Mouse (Mus musculus): ENCODE measurements around the gene Purb.
"Not testable (repeated sequence)": the region's sequence is repeated elsewhere in the genome, so short reads cannot be mapped to it uniquely, and the experiment has no call there.

Purb gene

DNA sequence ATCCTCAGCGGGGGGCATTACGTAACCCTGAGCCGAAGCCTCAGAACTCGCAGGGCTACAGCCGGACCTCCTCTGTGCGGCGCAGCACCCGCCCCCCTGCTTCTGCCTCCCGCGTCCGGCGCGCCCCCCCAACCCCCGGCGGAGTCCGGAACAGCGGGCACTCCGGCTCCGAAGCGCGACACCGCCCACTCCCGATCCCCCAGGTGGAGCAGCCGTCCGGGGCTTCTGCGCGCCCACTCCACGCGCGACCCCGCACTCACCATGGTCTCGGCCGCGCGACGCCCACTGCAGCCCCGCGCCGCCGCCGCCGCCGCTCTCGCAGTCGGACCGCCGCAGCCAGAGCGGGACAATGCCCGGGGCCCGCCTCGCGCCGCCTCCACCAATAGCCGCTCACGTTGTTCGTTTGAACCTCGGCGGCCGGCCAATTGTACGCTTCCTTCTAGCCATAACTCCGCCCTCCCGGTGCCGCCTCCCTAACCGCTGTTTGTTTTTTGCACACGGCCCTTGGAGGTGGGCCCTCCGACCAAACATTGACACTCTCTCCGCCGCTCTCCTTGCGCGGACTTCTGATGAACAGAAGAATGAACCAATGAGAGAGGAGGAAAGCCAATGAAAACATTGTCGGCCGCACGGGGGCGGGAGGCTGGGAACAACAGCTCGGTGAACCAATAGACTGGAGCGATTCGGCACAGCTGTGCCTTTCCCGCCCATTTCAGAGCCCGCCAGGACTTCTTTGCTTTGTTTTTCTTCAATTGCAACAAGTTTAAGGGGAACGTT is 31.5 kb downstream of the Purb start, which contains the start of gene H2afv:
H2afv (minus strand) TSS at position 367 of the 777 bp plus-strand sequence.
- in situ Hi-C loops (cut with MboI, MseI) = no loop called here

DNA sequence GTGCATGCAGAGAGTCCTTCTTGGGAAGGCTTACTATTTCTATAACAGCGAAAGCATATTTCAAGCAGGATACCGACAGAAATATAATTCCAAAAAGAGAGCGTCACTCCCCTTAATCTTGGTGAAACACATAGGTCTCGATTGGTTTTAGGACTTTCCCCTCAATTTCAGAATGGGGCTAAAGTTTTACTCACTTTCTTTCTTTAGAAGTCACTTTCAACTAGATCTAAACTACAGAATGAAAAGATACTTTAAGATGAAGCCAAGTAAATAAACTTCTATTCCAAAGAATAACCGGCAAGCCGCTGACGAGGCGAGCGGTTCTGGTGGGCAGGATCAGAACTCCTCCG is 32.0 kb downstream of the Purb start:
- in situ Hi-C loops (cut with MboI, MseI) = no loop called here

DNA sequence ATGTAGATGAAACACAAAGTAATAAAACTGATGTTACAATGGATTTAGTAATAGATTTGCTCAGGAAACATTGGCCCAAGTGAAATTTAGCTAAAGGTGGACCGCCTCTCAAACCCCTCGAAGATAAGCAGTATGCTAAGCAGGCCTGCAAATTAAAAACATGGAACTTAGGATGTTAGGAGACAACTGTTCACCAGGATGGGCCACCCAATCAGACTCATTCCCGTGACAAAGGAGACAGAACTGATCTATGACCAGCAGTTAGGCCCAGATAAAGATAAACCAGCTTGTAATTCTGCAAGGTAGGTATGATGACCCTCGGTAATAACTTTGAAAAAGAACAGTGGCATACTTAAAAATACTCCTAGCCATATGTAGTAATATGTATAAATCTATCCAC is 32.6 kb downstream of the Purb start:
- in situ Hi-C loops (cut with MboI, MseI) = no loop called here

DNA sequence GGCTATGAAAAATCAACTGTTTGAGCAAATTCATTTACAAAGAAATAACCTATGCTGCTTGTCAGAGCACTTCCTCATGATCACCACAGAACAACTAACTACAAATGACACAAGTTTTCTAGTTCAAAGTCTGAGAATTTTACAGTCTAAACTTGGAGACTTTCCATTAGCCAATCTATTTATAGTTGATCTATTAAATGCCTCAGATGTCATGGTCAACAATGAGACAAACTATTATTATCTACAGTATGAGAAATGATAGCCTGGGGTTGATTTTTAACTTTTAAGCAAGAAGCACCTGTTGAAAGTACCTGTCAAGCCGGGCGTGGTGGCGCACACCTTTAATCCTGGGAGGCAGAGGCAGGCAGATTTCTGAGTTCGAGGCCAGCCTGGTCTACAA is 33.2 kb downstream of the Purb start:
- in situ Hi-C loops (cut with MboI, MseI) = no loop called here

- in situ Hi-C loops (cut with MboI, MseI) = no loop called here
These were observed 35.5 kb downstream of the Purb start for GRCm38 (mm10) chr11:6440171-6440570.

GRCm38 (mm10) chr11:6437667-6438066 is 38.0 kb downstream of the Purb start:
- in situ Hi-C loops (cut with MboI, MseI) = no loop called here

DNA sequence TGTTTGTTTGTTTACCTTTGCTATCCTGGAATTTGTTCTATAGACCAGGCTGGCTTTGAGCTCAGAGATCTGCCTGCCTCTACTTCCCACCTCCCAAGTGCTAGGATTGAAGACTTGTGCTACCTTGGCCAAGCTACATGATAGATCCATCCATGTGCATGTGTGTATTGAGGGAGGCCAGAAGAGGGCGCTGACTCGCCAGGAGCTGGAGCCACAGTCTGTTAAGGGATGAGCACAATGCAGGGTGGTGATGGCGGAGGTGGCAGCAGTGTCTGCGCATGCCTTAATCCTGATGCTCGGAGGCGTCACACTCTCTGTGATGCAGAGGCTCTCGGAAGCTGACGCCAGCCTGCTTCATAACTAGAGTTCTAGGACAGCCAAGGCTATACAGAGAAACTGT is 39.3 kb downstream of the Purb start:
- in situ Hi-C loops (cut with MboI, MseI) = no loop called here

GRCm38 (mm10) chr11:6430186-6430585 is 45.5 kb downstream of the Purb start:
- in situ Hi-C loops (cut with MboI, MseI) = no loop called here

DNA sequence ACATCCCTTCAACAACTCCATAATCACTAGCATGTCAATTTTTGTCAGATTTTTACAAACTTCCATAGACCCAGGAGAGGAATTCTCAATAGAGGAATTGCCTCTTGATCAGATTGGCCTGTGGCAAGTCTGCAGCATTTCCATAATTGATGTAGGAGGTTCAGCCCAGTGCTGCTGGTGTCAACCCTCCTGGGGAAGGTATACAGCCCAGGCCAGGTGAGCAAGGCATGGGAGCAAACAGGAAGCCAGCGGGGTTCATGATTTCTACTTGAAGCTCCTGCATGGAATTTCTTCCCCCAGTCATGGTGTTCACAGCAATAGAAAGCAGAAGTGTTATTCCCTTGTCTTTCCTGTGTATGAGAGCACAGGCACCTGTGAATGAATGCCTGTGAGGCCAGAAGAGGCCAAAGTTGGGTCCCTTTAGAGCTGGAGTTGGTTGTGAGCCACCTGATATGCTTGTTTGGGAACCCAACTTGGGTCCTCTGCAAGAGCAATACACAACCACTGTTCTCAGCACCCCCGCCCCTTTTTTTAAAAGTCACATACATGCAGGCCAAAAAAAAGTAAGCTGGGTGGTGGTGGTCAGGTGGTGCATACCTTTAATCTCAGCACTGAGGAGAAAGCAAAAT is 54.9 kb downstream of the Purb start:
- in situ Hi-C loops (cut with MboI, MseI) = no loop called here

GRCm38 (mm10) chr11:6420283-6420703 is 55.4 kb downstream of the Purb start:
- in situ Hi-C loops (cut with MboI, MseI) = no loop called here

GRCm38 (mm10) chr11:6419156-6419555 is 56.6 kb downstream of the Purb start:
- in situ Hi-C loops (cut with MboI, MseI) = not testable (repeated sequence)

GRCm38 (mm10) chr11:6418751-6419150 is 57.0 kb downstream of the Purb start:
- in situ Hi-C loops (cut with MboI, MseI) = no loop called here
